Mouse (Mus musculus): ENCODE results near the gene Olfr1157. TPM values are rescaled to one million over a fixed set of nuclear protein-coding genes. Genes with fewer than 3 reads are reported as not detected.

Olfr1157 gene
- not detected in 2 replicates for polyA plus RNA-seq (2015; fragmentation: Nextera tagmentation; extraction: Ambion mirVana)

DNA sequence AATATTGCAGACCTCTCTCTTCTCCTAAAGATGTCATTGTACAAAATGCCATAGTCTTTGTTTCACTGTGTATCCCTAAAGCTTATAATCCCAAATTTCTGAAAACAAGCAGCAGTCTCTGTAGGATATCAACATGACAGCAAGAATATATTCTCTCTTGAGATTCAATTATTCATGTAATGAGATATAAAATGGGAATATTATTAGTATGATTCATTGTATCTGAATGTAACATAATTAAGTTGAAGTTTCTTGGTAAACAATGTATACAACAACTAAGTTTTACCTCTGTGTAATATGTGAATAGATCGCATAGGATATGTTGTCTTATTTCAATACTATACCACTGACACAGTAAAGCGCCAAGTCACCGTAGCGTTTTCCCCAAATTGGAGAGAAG is at the start of gene Olfr1157:
Olfr1157 (minus strand) TSS at position 101 of the 400 bp plus-strand sequence.
- Histone ChIP-seq H3K4me3 (no peak within 1 kb of the TSS), H3K27ac (no peak within 1 kb of the TSS), H3K4me1 (replicated peaks) (no peaks in the 10 kb centered on the region), H3K27me3 (no peaks in the 10 kb centered on the region), H3K36me3 (no peaks in the 10 kb centered on the region), H3K9ac (no peak within 1 kb of the TSS), H3K9me3 (no peaks in the 10 kb centered on the region), H3K4me2 (no peak within 1 kb of the TSS)
- ATAC-seq (ENCODE audit: low FRiP score): no peak
- 95% methylated on average over 4 of the region's 4 CpGs for WGBS

GRCm38 (mm10) chr2:88007515-88008318 is 39.6 kb upstream of the Olfr1157 start, which contains the start of gene Olfr1160:
TSS of gene Olfr1160 (minus strand) at chr2:88008268.
- no peaks in the 10 kb centered on the region for H3K27me3 ChIP-seq
- no peaks in the 10 kb centered on the region for H3K36me3 ChIP-seq
- ATAC-seq (ENCODE audit: low FRiP score): no peak
- H3K4me1 ChIP-seq (replicated peaks): no peaks in the 10 kb centered on the region
- H3K4me2 ChIP-seq: no peak within 1 kb of the TSS
- H3K9ac ChIP-seq: no peak within 1 kb of the TSS
- H3K9me3 ChIP-seq: no peaks in the 10 kb centered on the region
- no peak within 1 kb of the TSS for H3K27ac ChIP-seq
- H3K4me3 ChIP-seq: no peak within 1 kb of the TSS

- no peaks in the 10 kb centered on the region for H3K4me1 ChIP-seq (replicated peaks)
- no peak within 1 kb of the TSS for H3K9ac ChIP-seq
- H3K4me3 ChIP-seq: no peak within 1 kb of the TSS
- no peak within 1 kb of the TSS for H3K27ac ChIP-seq
- H3K9me3 ChIP-seq: no peaks in the 10 kb centered on the region
- H3K4me2 ChIP-seq: no peak within 1 kb of the TSS
- no peaks in the 10 kb centered on the region for H3K36me3 ChIP-seq
- no peak for ATAC-seq (ENCODE audit: low FRiP score)
- H3K27me3 ChIP-seq: no peaks in the 10 kb centered on the region
Measured at GRCm38 (mm10) chr2:87989813-87990212, 21.7 kb upstream of the Olfr1157 start, which contains the start of gene Olfr1158. TSS of gene Olfr1158 (plus strand) at chr2:87990113.

DNA sequence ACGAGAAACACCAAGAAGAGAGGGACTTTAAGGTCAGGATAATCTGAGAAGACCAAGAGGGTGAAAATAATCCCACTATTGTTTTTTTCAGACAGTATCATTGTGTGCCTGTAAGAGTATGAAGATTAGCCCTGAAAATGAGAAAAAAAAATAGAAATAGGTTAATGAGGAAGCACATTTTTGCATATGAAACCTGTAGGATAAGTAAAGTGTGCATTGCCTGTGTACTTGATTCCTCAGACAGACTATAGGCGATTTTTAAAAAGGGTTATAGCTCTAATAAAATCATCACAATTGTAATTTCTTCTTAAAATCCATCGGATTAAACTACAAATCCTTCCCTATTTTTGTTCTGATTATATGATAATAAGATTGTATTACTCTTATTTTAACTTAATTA is 6.5 kb upstream of the Olfr1157 start, which contains the start of gene Olfr74:
Olfr74 (minus strand) TSS at position 101 of the 400 bp plus-strand sequence.
- no peak within 1 kb of the TSS for H3K4me2 ChIP-seq
- WGBS: 79% methylated on average over 3 of the region's 3 CpGs
- no peak within 1 kb of the TSS for H3K9ac ChIP-seq
- H3K27ac ChIP-seq: no peak within 1 kb of the TSS
- ATAC-seq (ENCODE audit: low FRiP score): no peak
- no peaks in the 10 kb centered on the region for H3K36me3 ChIP-seq
- H3K27me3 ChIP-seq: no peaks in the 10 kb centered on the region
- no peaks in the 10 kb centered on the region for H3K9me3 ChIP-seq
- no peak within 1 kb of the TSS for H3K4me3 ChIP-seq
- no peaks in the 10 kb centered on the region for H3K4me1 ChIP-seq (replicated peaks)

- ATAC-seq (ENCODE audit: low FRiP score): no peak
- Histone ChIP-seq H3K4me3 (no peak within 1 kb of the TSS), H3K9me3 (no peaks in the 10 kb centered on the region), H3K27me3 (no peaks in the 10 kb centered on the region), H3K27ac (no peak within 1 kb of the TSS), H3K9ac (no peak within 1 kb of the TSS), H3K4me2 (no peak within 1 kb of the TSS), H3K36me3 (no peaks in the 10 kb centered on the region), H3K4me1 (replicated peaks) (no peaks in the 10 kb centered on the region)
Measured at GRCm38 (mm10) chr2:87953000-87953399, 15.1 kb downstream of the Olfr1157 start, which contains the start of gene Olfr1156. TSS of gene Olfr1156 (minus strand) at chr2:87953100.

GRCm38 (mm10) chr2:87945037-87945436 is 23.1 kb downstream of the Olfr1157 start, which contains the start of gene Olfr1155:
TSS of gene Olfr1155 (minus strand) at chr2:87945137.
- H3K9ac ChIP-seq: no peak within 1 kb of the TSS
- no peak for ATAC-seq (ENCODE audit: low FRiP score)
- H3K4me1 ChIP-seq (replicated peaks): no peaks in the 10 kb centered on the region
- no peaks in the 10 kb centered on the region for H3K9me3 ChIP-seq
- no peak within 1 kb of the TSS for H3K4me2 ChIP-seq
- WGBS: 97% methylated on average over 1 of the region's 1 CpGs
- no peak within 1 kb of the TSS for H3K4me3 ChIP-seq
- no peaks in the 10 kb centered on the region for H3K27me3 ChIP-seq
- H3K27ac ChIP-seq: no peak within 1 kb of the TSS
- no peaks in the 10 kb centered on the region for H3K36me3 ChIP-seq

Other genes with a start within 250 kb of the Olfr1157 start
- not detected in 2 replicates for gene Olfr1138, start 228.3 kb downstream of the Olfr1157 start, polyA plus RNA-seq (2015; fragmentation: Nextera tagmentation; extraction: Ambion mirVana)
- gene Olfr1140, start 224.5 kb downstream of the Olfr1157 start, polyA plus RNA-seq (2015; fragmentation: Nextera tagmentation; extraction: Ambion mirVana): not detected in 2 replicates
- not detected in 2 replicates for gene Olfr1141, start 214.3 kb downstream of the Olfr1157 start, polyA plus RNA-seq (2015; fragmentation: Nextera tagmentation; extraction: Ambion mirVana)
- gene Olfr152, start 188.8 kb downstream of the Olfr1157 start, polyA plus RNA-seq (2015; fragmentation: Nextera tagmentation; extraction: Ambion mirVana): not detected in 2 replicates
- gene Olfr1143, start 167.7 kb downstream of the Olfr1157 start, polyA plus RNA-seq (2015; fragmentation: Nextera tagmentation; extraction: Ambion mirVana): not detected in 2 replicates
- gene Olfr1145, start 158.5 kb downstream of the Olfr1157 start, polyA plus RNA-seq (2015; fragmentation: Nextera tagmentation; extraction: Ambion mirVana): not detected in 2 replicates
- gene Olfr1148, start 137.8 kb downstream of the Olfr1157 start, polyA plus RNA-seq (2015; fragmentation: Nextera tagmentation; extraction: Ambion mirVana): not detected in 2 replicates
- gene Olfr1150-ps1, start 124.3 kb downstream of the Olfr1157 start, polyA plus RNA-seq (2015; fragmentation: Nextera tagmentation; extraction: Ambion mirVana): not detected in 2 replicates
- gene Olfr1151, start 112.4 kb downstream of the Olfr1157 start, polyA plus RNA-seq (2015; fragmentation: Nextera tagmentation; extraction: Ambion mirVana): not detected in 2 replicates
- not detected in 2 replicates for gene Olfr1152, start 101.8 kb downstream of the Olfr1157 start, polyA plus RNA-seq (2015; fragmentation: Nextera tagmentation; extraction: Ambion mirVana)
- not detected in 2 replicates for gene Olfr1153, start 73.3 kb downstream of the Olfr1157 start, polyA plus RNA-seq (2015; fragmentation: Nextera tagmentation; extraction: Ambion mirVana)
- gene Olfr1154, start 63.1 kb downstream of the Olfr1157 start, polyA plus RNA-seq (2015; fragmentation: Nextera tagmentation; extraction: Ambion mirVana): not detected in 2 replicates
- gene Olfr1155, start 23.2 kb downstream of the Olfr1157 start, polyA plus RNA-seq (2015; fragmentation: Nextera tagmentation; extraction: Ambion mirVana): not detected in 2 replicates
- not detected in 2 replicates for gene Olfr1156, start 15.2 kb downstream of the Olfr1157 start, polyA plus RNA-seq (2015; fragmentation: Nextera tagmentation; extraction: Ambion mirVana)
- gene Olfr74, start 6.4 kb upstream of the Olfr1157 start, polyA plus RNA-seq (2015; fragmentation: Nextera tagmentation; extraction: Ambion mirVana): not detected in 2 replicates
- gene Olfr1158, start 21.8 kb upstream of the Olfr1157 start, polyA plus RNA-seq (2015; fragmentation: Nextera tagmentation; extraction: Ambion mirVana): not detected in 2 replicates
- not detected in 2 replicates for gene Olfr1160, start 40.0 kb upstream of the Olfr1157 start, polyA plus RNA-seq (2015; fragmentation: Nextera tagmentation; extraction: Ambion mirVana)
- gene Olfr1161, start 54.5 kb upstream of the Olfr1157 start, polyA plus RNA-seq (2015; fragmentation: Nextera tagmentation; extraction: Ambion mirVana): not detected in 2 replicates
- gene Olfr73, start 69.4 kb upstream of the Olfr1157 start, polyA plus RNA-seq (2015; fragmentation: Nextera tagmentation; extraction: Ambion mirVana): not detected in 2 replicates
- not detected in 2 replicates for gene Olfr1162, start 82.8 kb upstream of the Olfr1157 start, polyA plus RNA-seq (2015; fragmentation: Nextera tagmentation; extraction: Ambion mirVana)
- gene Olfr1163, start 103.5 kb upstream of the Olfr1157 start, polyA plus RNA-seq (2015; fragmentation: Nextera tagmentation; extraction: Ambion mirVana): not detected in 2 replicates
- gene Olfr1164, start 125.7 kb upstream of the Olfr1157 start, polyA plus RNA-seq (2015; fragmentation: Nextera tagmentation; extraction: Ambion mirVana): not detected in 2 replicates
- not detected in 2 replicates for gene Olfr1166, start 160.0 kb upstream of the Olfr1157 start, polyA plus RNA-seq (2015; fragmentation: Nextera tagmentation; extraction: Ambion mirVana)
- gene Olfr1167, start 186.9 kb upstream of the Olfr1157 start, polyA plus RNA-seq (2015; fragmentation: Nextera tagmentation; extraction: Ambion mirVana): not detected in 2 replicates
- gene Olfr1168, start 213.6 kb upstream of the Olfr1157 start, polyA plus RNA-seq (2015; fragmentation: Nextera tagmentation; extraction: Ambion mirVana): not detected in 2 replicates

Data from hindbrain, embryonic 13.5 days (tissue).